Mouse (Mus musculus): Measurements from ENCODE around the gene Top2a.

The Top2a gene

GRCm38 (mm10) chr11:98944897-98945604 lies 78.9 kb downstream of the Top2a start:
- no peak for DNase-seq

GRCm38 (mm10) chr11:98943741-98944461 lies 80.1 kb downstream of the Top2a start:
- no peak for DNase-seq

Data from embryo, embryonic 11 days (tissue).